Mouse (Mus musculus): ENCODE data around the gene Tas2r134. TPM values are rescaled to one million over a fixed set of nuclear protein-coding genes. Genes with fewer than 3 reads are reported as not detected.

Tas2r134 gene
- polyA plus RNA-seq, 1 experiment from 2014 or later, result not detected

DNA sequence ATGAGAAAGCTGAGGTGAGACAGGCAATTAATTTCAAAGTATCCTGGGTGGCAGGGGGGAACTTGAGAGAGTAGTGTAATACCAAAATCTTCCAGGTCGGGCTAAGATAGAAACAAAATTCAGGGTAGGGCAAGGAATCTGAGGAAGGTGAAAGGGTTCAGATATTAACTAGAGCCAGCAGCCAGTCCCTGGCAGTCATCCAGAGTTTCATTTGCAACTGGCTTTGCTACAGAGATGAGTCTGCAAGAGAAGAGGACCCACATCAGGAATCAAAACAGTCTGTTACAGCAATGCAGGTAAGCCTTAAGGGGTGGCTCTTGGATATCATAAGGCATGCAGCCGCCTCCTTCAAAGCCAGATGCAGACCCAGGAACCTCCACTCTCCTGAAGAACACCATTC lies 47.0 kb downstream of the Tas2r134 start:
- no peaks in the 10 kb centered on the region for H3K36me3 ChIP-seq
- H3K9ac ChIP-seq, result no peak overlapping the region
- no peaks in the 10 kb centered on the region for H3K4me1 ChIP-seq (replicated peaks)
- no peak for ATAC-seq (ENCODE audit: low FRiP score)
- H3K4me2 ChIP-seq, result no peak overlapping the region
- no peaks in the 10 kb centered on the region for H3K9me3 ChIP-seq
- no peaks in the 10 kb centered on the region for H3K27me3 ChIP-seq
- WGBS, result 89% methylated on average over 2 of the region's 2 CpGs
- no peak overlapping the region for H3K27ac ChIP-seq
- no peak overlapping the region for H3K4me3 ChIP-seq
